Mouse (Mus musculus) T-cell, adult 2 months (primary cell): ENCODE measurements at regions not wholly inside any gene's neighbourhood (a gene's known extent, or its start where the extent isn't known, plus 50 kb on each side); places are given as distances from the start of the nearest gene placed in this dataset.

ENCODE experiments used
- DNase-seq: peaks from one replicate; pipeline ENCODE4 v3.0.0; 2022; ENCODE audit warnings: low spot score

- no peak for DNase-seq
These were observed 260.5 kb upstream of the Gm4791 start for GRCm38 (mm10) chr9:46738056-46738455.

- DNase-seq: no peak
These were observed 261.1 kb upstream of the Gm4791 start for GRCm38 (mm10) chr9:46737446-46737845.

- DNase-seq: no peak
These were observed 262.3 kb upstream of the Gm4791 start for GRCm38 (mm10) chr9:46736232-46736631.

GRCm38 (mm10) chr9:46735664-46736067 lies 262.9 kb upstream of the Gm4791 start:
- DNase-seq: no peak

GRCm38 (mm10) chr9:46728465-46728864 lies 270.1 kb upstream of the Gm4791 start:
- no peak for DNase-seq

GRCm38 (mm10) chr9:46724231-46724630 lies 274.3 kb upstream of the Gm4791 start:
- no peak for DNase-seq

- DNase-seq: no peak
These were observed 285.1 kb upstream of the Gm4791 start for GRCm38 (mm10) chr9:46713415-46713814.

- DNase-seq: no peak
These were observed 294.2 kb upstream of the Gm4791 start for GRCm38 (mm10) chr9:46704151-46704905.

- no peak for DNase-seq
These were observed 294.9 kb upstream of the Gm4791 start for GRCm38 (mm10) chr9:46703674-46704073.

GRCm38 (mm10) chr9:46702901-46703636 lies 295.5 kb upstream of the Gm4791 start:
- DNase-seq: no peak

- no peak for DNase-seq
These were observed 296.3 kb upstream of the Gm4791 start for GRCm38 (mm10) chr9:46702053-46702900.

- DNase-seq: no peak
These were observed 302.4 kb upstream of the Gm4791 start for GRCm38 (mm10) chr9:46696171-46696570.

GRCm38 (mm10) chr9:46689331-46689730 lies 309.2 kb upstream of the Gm4791 start:
- DNase-seq: no peak

- DNase-seq: no peak
These were observed 314.3 kb upstream of the Gm4791 start for GRCm38 (mm10) chr9:46684113-46684850.

- no peak for DNase-seq
These were observed 326.5 kb upstream of the Gm4791 start for GRCm38 (mm10) chr9:46672050-46672449.

GRCm38 (mm10) chr9:46654422-46654821 lies 334.6 kb upstream of the 4931429L15Rik start:
- DNase-seq: no peak

GRCm38 (mm10) chr9:46647238-46647922 lies 327.6 kb upstream of the 4931429L15Rik start:
- DNase-seq: no peak

- DNase-seq: no peak
These were observed 325.7 kb upstream of the 4931429L15Rik start for GRCm38 (mm10) chr9:46645469-46645884.

GRCm38 (mm10) chr9:46643551-46643950 lies 323.8 kb upstream of the 4931429L15Rik start:
- DNase-seq: no peak

- no peak for DNase-seq
These were observed 322.9 kb upstream of the 4931429L15Rik start for GRCm38 (mm10) chr9:46642696-46643095.
